Mouse (Mus musculus) monocyte, adult 5-6 weeks (primary cell): ENCODE results near the gene Cetn3. TPM values are rescaled to one million over a fixed set of nuclear protein-coding genes. Genes with fewer than 3 reads are reported as not detected.

Experiments
- ATAC-seq: fragments of 153-309, 156-312 bp; replicated peaks from 2 replicates; pipeline ENCODE4 v1.8.0; 2017; ENCODE audit warnings: mild to moderate bottlenecking; ENCODE audit not compliant: low TSS enrichment, insufficient number of reproducible peaks, severe bottlenecking, poor library complexity, low FRiP score
- total RNA-seq: library from RNA; stranded (forward); fragments of 200-1000, 200-491, 200-594 nt; gene quantifications from 3 replicates; pipeline ENCODE4 v1.2.3, GENCODE M21; 2017

Cetn3 gene
- total RNA-seq, 1 experiment from 2014 or later = 246 TPM

DNA sequence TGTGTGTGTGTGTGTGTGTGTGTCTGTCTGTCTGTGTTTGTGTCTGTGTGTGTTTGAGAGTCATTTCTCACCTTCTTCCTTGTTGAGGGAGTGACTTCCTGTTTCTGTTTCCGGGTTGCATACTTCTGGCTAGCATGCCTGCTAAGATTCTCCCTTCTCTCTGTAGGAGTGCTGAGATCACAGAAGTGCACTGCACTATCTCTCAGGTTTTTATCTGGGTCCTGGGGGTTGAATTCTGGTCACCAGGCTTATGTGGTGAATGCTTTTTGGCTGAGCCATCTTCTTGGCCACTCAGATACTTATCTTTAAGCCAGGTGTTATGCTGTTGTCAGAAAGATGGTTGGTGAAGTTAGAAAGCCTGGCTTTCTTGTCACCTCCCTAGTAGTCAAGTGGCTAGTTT is 11.0 kb downstream of the Cetn3 start:
- ATAC-seq = peak; percentile 83

DNA sequence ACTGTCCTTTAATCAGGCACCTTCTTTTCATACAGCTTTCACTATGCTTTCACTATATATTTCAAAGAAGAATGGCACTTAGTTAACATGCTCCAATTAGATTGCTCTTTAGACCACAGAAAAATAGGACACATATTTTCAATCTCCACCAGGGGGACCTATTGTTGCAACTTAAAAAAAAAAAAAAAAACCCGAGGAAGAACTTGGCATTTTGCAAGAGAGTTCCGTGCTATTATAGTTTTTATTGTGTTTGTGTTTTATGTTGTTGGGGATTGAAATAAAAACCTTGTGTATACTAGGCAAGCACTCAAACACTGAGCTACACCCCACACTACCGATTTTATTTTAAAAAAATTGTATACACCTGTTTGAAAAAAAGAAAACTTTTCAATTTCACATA is 18.2 kb downstream of the Cetn3 start:
- ATAC-seq = no peak

DNA sequence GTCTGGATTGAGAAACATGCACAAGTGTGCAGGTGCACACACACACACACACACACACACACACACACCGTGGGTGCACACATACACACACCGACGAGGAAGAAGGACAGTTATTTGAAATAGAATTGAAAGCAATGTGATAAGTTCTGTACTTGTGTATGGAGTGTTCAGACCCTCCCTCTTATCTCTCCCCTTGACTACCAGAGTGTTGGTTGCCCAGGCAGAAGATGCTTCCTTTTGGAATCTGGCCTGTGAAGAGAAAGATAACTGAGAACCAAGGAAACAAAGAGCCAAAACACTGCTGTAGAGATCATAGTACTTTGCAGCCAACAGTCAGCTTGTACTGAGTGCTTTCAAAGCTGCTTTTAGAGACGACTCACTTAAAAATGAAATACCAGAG is 20.8 kb downstream of the Cetn3 start:
- ATAC-seq = no peak

DNA sequence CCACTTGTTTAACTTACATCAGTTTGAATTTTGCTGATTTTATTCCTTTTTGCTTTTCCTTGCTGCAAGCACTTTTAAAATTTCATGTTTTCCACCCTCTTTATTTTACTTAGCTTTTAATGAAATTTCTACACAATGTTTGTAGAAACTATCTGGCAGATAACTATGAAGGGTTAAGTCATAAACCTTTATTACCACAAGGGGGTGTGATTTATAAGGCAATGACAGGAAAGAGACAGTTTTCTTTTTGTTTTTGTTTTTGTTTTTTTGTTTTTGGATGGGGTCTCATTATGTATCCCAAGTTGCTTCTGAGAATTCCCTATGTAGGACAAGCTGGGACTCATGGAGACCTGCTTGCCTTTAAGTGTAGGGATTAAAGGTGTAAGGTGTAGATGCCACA is 39.9 kb downstream of the Cetn3 start:
- ATAC-seq = no peak

DNA sequence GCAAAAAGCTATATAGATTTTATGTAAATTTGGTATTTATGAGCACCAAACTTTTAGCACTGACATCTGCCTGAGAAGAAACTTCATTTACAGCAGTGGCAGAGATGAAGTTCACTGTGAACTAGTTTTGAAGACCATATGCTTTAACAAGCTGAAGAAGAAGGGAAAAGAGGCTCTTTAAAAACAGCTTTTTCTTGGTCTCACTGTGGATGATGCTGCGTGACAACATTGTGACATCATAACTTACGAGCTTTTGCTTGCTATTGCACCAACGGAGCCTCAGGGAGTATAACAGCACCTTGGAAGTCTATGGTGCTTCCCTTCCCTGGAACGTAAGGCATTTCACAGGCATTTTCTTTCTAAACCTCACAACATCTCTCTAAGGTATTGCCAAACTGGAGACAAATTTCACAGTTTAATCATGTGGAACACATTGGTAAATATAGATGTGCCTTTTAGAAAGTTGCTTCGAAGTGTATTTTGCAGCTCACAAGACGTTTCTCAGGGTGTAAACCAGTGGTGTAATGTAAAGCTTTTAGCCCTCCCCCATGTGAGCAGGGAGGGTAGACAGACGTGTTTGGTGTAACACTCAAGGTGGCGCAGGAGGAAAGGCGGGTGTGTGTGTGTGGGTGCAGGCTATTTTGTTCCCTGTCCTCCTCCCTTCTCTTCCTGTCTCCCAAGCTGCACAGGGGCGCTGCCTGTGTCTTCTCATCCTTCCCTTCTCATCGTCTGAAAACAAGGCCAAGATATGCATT is 41.9 kb downstream of the Cetn3 start:
- ATAC-seq = no peak

DNA sequence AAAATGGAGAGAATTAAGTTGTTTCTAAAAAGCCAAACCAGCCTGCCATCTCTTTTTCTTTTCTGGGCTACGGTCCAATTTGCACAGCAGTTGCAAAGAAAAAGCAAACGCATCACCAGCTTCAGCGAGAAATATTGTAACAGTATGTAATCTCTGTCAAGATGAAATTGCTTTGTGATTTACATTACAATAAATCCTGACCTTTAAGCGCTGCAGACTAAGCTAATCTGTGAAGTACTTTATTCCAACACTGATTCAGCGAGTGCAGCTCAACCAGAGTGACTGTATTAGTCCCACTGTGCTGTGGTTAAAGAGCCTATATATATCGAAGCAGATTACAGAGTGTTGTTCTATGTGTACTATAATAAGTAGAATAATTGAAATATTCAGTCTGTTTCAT is 45.6 kb downstream of the Cetn3 start:
- ATAC-seq = no peak

DNA sequence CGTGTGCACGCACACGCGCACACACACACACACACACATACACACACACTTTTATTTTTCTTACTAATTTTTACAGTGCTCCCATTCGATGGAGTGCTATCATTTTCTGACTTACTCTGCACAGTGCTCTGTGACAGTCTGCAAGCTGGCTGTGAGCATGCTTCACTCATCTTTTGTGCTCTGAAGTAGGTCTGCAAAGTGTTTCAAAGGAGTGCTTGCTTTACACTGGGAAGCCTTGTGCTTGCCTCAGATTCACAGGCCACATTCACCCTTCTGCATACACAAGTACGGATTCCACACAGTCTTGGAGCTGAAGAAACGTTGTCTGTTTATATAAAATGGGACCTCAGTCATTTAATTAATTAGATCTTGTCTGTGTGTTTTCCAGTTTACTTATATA is 49.0 kb downstream of the Cetn3 start:
- no peak for ATAC-seq

DNA sequence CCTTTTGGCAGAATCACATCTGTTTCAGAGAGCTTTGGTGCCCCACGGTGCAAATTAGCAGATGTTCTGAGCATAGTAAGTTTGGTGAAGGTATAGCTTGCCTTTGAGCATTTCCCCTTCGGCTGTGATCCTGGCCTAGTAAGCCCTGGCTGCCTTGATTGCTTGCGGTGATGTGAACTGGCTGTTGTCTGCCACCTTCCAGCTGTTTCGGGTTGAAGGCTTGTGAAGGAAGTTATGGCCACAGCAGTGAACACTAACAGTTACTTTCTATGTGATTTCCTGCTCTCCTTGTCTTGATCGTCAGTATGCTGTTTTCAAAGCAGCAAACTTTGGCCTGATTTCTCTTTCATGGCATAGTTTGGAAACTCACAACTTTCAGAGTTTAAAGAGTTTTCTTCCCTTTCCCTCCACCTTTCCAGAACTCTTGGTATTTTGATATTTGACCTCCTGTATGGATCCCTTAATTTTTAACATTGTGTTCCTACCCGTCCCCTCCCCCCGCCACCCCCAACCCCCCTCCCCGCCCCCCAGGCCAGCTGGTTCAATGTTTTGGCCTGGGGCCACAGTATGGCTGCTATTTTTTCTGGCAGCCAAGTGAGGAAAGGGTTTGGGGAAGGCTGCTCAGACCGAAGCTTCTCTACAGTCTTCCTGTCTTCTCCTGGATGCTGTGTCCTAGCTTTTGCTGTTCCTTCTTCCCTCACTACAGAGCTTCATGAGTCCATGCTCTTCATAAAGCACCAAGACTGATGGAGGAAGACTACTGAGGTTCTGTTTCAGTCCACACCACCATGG is 53.7 kb downstream of the Cetn3 start:
- no peak for ATAC-seq

DNA sequence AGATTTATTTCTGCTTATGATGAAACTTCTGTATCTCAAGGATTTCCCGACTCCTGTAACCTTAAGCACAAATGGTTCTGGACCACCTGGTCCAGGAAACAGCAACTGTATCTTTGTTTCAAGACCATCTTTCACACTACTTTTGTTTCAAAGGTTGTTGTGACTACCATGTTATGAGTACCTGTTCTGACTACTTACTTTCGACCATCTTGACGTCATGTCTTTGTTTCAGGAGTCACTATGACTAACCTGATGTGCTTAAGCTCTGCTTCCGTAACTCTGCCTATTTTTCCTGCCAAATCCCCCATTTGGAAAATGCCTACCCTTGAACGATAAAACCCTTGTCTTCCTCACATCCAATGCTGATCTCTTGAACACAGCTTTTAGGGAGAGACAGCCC is 55.1 kb downstream of the Cetn3 start:
- ATAC-seq = no peak

DNA sequence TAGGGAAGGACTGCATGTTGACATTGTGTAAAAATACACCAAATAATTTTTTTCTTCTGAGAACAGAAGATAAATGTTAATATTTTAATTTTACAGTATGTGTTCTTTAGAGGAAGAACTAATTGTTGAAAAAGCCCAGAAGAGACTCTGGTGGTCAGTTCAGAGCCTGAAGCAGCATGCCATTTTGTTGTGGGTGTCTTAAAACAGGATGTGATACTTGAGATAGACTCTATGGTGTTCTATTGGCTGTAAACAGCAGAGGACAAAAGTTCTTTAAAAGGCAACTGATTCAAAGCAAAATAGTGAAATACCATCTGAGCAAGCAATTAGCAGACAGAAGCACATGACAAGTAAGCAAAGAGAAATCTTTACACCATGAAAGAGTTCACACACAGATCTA is 56.1 kb downstream of the Cetn3 start:
- no peak for ATAC-seq

DNA sequence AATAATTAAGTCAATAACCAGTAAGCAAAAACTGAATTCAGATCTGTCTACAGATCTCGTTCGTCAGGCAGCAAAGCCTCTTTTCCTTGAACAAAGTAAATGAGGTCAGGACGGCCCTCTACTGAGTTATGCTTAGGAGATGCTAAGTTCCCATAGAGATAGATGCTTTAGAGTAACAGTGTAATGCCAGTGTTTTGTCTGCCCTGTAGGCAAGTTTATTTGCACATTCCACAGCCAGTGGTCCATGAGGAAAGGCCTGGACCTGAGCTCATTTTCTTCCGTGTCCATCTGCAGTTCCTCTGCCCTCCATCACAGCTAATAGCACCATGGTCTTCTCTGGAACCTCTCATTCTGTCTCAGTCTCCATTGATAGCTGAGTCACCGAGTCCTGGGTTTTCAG is 57.4 kb downstream of the Cetn3 start:
- ATAC-seq = no peak

DNA sequence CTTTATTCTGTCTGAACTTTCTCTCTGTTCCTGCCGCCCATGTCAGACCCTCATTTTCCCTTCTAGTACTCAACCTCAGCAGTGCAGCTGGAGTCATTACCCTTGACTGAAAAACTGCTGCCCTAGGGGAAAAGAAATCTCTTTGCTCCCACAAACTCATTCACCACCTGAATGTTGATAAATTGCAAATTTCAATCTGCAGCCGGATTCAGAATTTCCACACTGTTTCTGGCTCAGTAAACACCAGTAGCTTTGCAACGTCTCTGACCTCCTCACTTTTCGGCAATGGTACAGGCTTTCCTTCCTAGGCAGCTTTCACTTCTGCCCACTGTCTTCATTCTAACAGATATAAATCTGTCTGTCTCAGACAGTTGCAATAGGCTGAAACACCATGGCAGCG is 57.8 kb downstream of the Cetn3 start:
- no peak for ATAC-seq

DNA sequence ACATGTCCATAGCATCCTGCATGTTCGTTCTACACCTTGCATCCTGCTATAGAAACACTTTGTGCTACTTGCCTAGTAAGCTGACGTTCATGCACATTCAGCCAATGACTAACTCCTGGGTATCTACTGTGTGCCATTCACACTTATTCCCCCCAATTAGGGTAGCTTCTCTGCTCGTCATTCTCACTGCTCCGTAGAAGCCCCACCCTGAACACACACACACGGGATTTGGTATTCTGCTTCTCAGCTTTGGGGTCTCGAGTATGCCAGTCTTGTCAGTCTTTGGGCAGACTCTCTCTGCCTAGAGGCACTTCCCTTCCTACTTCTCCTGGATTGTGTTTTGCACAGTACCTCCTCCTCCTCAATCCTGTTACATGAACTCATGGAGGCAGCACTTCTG is 59.4 kb downstream of the Cetn3 start:
- no peak for ATAC-seq

Other genes with a start within 250 kb of the Cetn3 start
- gene Adgrv1, start 149.9 kb upstream of the Cetn3 start, total RNA-seq = 0.38 to 0.97 TPM in 2 of 3 replicates, not detected in the other
- 52.9 to 67.6 TPM (median 55.5 TPM) in 3 replicates for gene Lysmd3, start 125.4 kb upstream of the Cetn3 start, total RNA-seq
- gene Polr3g, start 72.1 kb upstream of the Cetn3 start, total RNA-seq = 3.7 to 20.3 TPM (median 12.0 TPM) in 3 replicates
- gene Mblac2, start 71.7 kb upstream of the Cetn3 start, total RNA-seq = 1.6 to 4.1 TPM (median 2.7 TPM) in 3 replicates